Mouse (Mus musculus) left cerebral cortex, postnatal 10 days (tissue): ENCODE results near the gene Tspan9. TPM values are rescaled to one million over a fixed set of nuclear protein-coding genes. Genes with fewer than 3 reads are reported as not detected.

Experiments used
- DNase-seq, 2 experiments: peaks; one replicate each; pipeline ENCODE4 v3.0.0; 2021 to 2022; ENCODE audit warnings: low spot score in 2 of 2, mixed read lengths in 1 of 2; ENCODE audit errors: extremely low spot score in 1 of 2
- intact Hi-C: fragments of 180-260 bp; cut with DNase I; formaldehyde crosslinking; loops from one replicate; pipeline ENCODE4 v1.15.1; 2025
- total RNA-seq, 2 experiments: library from RNA; stranded (reverse); gene quantifications; 2 replicates each; pipeline ENCODE4 v1.2.3; 2021

The Tspan9 gene
- total RNA-seq, 2 experiments from 2014 or later: 84.7 to 89.1 TPM

DNA sequence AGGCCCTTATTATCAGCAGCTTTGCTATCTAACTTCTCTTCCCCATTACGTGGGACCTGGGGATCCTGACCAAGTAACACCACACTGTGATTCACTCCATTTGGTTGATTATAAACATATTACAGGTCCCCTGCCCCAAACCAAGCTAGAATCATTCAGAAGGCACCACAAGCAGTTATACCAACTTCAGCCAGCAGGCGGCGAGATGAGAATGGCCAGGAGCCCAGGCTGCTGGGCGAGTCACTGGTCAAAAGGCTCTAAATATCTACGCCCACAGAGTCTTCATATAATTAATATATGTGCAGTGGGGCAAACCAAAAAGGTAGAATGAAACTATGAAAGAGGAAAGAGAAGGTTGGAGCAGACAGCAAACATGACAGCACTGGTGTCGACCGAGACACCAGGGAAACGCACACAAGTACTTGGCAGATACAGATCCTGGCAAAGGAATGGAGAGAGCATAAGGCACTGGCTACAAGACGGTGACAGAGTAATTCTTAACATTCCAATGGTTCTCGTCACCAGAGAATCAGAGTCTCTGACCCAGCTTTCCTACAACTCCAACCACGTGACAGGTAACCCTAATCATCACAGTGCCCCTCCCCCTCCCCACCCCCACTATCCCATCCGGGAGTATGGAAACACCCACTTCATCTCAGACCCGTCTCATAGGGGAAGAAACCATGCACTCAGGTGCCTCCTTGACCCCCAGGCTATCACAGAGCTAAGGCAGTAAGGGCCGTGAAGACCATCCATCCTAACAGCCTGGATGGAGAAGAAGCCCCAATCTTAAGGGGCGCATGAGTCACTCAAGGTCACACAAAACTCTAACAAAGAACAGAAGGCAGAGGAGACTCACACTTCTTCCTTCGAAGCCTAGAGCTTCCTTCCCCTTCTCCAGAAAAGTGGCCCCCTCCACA, 110.9 kb downstream of the Tspan9 start:
- peak; percentile 69 to 79 for DNase-seq
- intact Hi-C loops: loop anchor here (5.0 to 10.0 kb wide), 2 partner anchors 60 to 112 kb away; partner anchors contain the start of gene Tspan9

GRCm38 (mm10) chr6:128031584-128031983, 111.8 kb downstream of the Tspan9 start:
- intact Hi-C loops: loop anchor here (5.0 to 10.0 kb wide), 2 partner anchors 61 to 113 kb away; partner anchors contain the start of gene Tspan9
- DNase-seq: no peak

- DNase-seq: no peak
- intact Hi-C loops: loop anchor here (5.0 to 10.0 kb wide), 2 partner anchors 61 to 114 kb away; partner anchors contain the start of gene Tspan9
Observed at GRCm38 (mm10) chr6:128031096-128031495, 112.3 kb downstream of the Tspan9 start.

- intact Hi-C loops: loop anchor here (5.0 to 10.0 kb wide), 2 partner anchors 62 to 114 kb away; partner anchors contain the start of gene Tspan9
Observed at GRCm38 (mm10) chr6:128030475-128030874, 112.9 kb downstream of the Tspan9 start.

GRCm38 (mm10) chr6:128029517-128030348, 113.7 kb downstream of the Tspan9 start:
- DNase-seq: no peak
- intact Hi-C loops: loop anchor here (5.0 to 10.0 kb wide), 3 partner anchors 57 to 115 kb away; partner anchors contain the start of gene Tspan9

More at GRCm38 (mm10) chr6:128030475-128030874, 112.9 kb downstream of the Tspan9 start:
- DNase-seq: no peak

DNA sequence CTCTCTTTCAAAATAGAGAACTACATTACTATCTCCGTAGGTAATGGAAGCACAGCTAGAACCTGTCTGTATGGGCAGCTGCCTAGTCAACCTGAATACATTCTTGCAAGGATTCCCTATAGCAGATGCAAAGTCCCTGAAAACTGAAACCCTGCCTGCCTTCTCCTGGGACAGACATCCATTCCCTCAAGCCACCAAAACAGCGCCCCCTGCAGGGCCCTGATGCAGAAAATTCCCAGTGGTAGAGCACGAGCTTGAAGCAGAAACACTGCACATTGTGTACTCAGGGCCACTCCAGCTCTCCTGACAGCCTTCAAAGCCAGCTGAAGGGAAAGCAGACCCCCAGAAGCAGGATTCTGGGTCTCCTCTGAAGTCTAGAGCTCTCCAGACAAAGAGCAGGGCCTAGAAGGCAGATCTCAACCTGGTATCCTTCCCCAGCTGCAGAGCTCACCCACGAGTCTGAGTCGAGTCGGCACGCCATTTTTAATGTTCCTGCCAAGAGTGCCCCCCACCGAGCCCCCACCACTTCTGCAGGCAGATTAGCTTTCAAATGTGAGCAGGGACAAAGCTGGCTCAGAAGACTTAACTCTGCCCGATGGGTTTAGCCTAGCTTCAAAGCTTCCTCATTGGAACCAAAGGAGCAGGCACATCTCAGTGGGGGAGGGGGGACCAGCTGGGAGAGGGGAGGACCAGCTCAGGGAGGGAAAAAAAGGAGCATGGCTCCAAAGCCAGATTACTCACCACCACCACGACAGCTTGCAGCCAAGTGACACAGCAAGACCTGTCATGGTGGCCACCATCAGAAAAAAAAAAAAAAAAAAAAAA, 115.1 kb downstream of the Tspan9 start:
- intact Hi-C loops: loop anchor here (5.0 kb wide), 1 partner anchor 56 kb away; no protein-coding TSS in a partner anchor
- peak in 1 of 2 experiments; percentile 73 for DNase-seq

GRCm38 (mm10) chr6:128025997-128026396, 117.4 kb downstream of the Tspan9 start:
- DNase-seq: peak in 1 of 2 experiments; percentile 22
- intact Hi-C loops: loop anchor here (5.0 kb wide), 1 partner anchor 54 kb away; no protein-coding TSS in a partner anchor

- no peak for DNase-seq
- intact Hi-C loops: loop anchor here (5.0 kb wide), 1 partner anchor 53 kb away; no protein-coding TSS in a partner anchor
Observed at GRCm38 (mm10) chr6:128025581-128025980, 117.8 kb downstream of the Tspan9 start.

- DNase-seq: no peak
- intact Hi-C loops: no loop called here
Observed at GRCm38 (mm10) chr6:128022207-128022606, 121.2 kb downstream of the Tspan9 start.

DNA sequence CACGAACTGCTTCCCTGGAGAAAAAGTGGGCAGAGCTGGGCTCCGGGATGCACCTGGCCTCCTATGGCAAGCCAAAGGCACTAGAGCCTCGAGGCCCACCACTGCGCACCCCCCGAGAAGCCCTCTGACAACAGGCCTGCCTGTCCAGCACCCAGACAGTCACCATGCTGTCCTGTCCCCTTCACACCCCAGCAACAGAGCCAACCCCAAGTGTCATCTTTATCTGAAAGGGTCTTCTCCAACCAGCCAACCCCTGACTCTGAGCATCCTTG, 121.5 kb downstream of the Tspan9 start:
- intact Hi-C loops: no loop called here

DNA sequence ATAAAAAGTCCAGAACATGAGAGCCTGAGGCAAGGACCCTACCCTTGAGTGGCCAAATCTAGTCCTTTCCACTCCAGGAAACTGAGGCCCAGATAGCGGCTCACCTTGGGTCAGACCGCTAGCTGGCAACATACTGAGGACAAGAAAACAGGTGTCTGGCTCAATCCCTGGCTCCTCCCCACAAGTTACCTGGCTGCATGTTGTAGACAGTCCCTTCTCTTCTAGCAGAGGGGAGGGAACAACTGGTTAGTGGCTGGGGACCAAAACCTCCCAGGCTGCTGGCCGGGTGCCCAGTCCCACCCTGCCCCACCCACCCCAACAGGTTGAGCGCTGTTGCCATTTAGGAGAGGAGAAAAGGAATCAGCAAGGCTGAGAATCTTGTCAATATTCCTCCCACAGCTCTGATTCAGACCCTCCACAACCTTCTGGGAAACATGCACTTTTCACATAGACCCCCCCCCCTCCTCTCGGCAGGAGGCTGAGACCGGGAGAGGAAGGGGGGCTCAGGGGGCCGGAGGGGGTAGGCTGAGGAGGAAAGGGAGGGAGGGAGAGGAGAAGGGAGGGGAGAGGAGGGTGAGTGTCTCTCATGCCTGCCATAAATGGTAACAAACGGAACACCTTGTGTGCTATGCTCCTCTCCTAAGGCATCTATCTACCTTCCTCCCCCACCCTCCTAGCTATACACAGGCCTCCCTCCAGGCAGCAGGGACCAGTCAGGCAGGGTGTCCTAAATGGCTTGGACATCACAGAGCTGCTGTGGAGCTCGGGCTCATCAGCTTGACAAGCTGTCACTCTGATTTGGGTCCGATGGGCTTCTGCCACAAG, 122.1 kb downstream of the Tspan9 start:
- intact Hi-C loops: no loop called here
- DNase-seq: peak in 1 of 2 experiments; percentile 29

More for the DNA sequence above, 121.5 kb downstream of the Tspan9 start:
- no peak for DNase-seq

- DNase-seq: no peak
- intact Hi-C loops: no loop called here
Observed at GRCm38 (mm10) chr6:128020521-128021057, 122.8 kb downstream of the Tspan9 start.

DNA sequence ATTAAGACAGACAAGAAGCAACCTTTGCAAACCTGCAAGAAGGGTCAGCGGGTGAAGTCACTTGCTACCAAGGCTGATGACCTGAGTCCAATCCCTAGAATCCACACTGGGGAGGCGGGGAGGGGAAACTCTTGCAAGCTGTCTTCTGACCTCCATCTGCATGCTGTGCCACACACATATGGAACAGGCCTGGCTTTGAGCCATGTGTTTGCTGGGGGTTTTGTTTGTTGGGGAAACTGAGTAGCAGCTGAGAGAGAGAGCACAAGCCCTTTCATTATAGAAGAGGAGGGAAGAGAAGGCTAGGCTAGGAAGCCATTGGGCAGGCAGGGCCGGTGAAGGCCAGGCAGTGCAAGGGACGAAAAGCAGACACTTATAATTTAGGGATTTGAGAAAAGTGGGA, 123.3 kb downstream of the Tspan9 start:
- no peak for DNase-seq
- intact Hi-C loops: no loop called here

DNA sequence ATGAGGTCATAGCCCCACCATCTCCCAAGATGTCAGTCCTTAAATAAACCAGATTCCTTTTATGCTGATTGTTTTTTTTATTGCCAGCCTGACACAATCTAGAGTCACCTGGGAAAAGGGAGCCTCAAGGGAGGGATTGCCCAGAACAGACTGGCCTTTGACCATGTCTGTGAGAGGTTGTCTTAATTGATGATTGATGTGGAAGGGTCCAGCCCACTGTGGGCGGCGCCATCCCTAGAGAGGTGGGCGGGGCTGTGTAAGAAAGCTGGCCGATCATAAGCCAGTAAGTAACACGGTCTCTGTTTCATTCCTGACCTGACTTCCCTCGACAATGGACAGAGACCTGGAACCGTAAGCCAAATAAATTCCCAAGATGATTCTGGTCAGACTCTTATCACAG, 124.3 kb downstream of the Tspan9 start:
- DNase-seq: peak in 1 of 2 experiments; percentile 23
- intact Hi-C loops: no loop called here

DNA sequence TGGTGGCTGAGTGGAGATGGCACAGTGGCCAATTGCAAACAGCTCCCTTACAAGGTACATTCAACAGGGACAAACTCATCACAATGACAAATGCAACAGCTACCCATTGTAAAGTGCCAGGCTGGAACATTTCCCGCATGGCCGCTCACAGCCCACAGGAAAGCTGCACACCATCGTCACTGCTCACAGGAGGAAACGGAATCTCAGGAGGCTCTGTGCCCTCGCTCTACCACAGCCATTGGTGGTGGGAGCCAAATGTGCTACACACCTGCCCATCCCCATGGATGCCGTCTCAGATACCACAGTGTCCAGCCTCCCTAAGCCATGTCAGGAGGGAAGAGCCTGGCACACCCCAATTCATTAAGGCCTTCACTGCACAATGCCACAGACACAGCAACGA, 128.1 kb downstream of the Tspan9 start:
- intact Hi-C loops: no loop called here
- no peak for DNase-seq

GRCm38 (mm10) chr6:128011781-128012180, 131.6 kb downstream of the Tspan9 start:
- intact Hi-C loops: no loop called here
- no peak for DNase-seq

- intact Hi-C loops: no loop called here
- DNase-seq: peak in 1 of 2 experiments; percentile 52
Observed at GRCm38 (mm10) chr6:128011071-128011477, 132.3 kb downstream of the Tspan9 start.
